Mouse (Mus musculus): ENCODE data around the gene Alg9. TPM values are rescaled to one million over a fixed set of nuclear protein-coding genes. Genes with fewer than 3 reads are reported as not detected.

Alg9 gene
- polyA plus RNA-seq, 1 experiment from 2014 or later, result 60.6 TPM

GRCm38 (mm10) chr9:50767531-50768106 is 7.2 kb upstream of the Alg9 start:
- Histone ChIP-seq H3K27me3 (no peaks in the 10 kb centered on the region), H3K36me3 (0 out of 2 replicates have a peak, but pooled peaks cover 2% of the 10 kb centered on the region), H3K4me1 (replicated peaks) (peaks cover 23% of the 10 kb centered on the region), H3K4me3 (peak overlapping the region; percentile 70), H3K9ac (peak overlapping the region; percentile 66), H3K27ac (replicated peaks) (peak overlapping the region; percentile 93), H3K9me3 (no peaks in the 10 kb centered on the region), H3K4me2 (peak overlapping the region; percentile 93)
- peak; percentile 67; the same call in 1 of the 2 replicates for ATAC-seq (ENCODE audit: low FRiP score, low read depth)
- WGBS, result 7% methylated on average over 17 of the region's 17 CpGs

- peak; percentile 95 for ATAC-seq (ENCODE audit: low FRiP score, low read depth)
- Histone ChIP-seq H3K4me3 (peak within 1 kb of the TSS; percentile 70), H3K27me3 (no peaks in the 10 kb centered on the region), H3K9ac (peak within 1 kb of the TSS; percentile 66), H3K4me1 (replicated peaks) (peaks cover 23% of the 10 kb centered on the region), H3K9me3 (no peaks in the 10 kb centered on the region), H3K36me3 (0 out of 2 replicates have a peak, but pooled peaks cover 2% of the 10 kb centered on the region), H3K4me2 (peak within 1 kb of the TSS; percentile 93), H3K27ac (replicated peaks) (peak within 1 kb of the TSS; percentile 93)
- WGBS, result 4% methylated on average over 58 of the region's 59 CpGs
Observed at GRCm38 (mm10) chr9:50768107-50769002, 6.5 kb upstream of the Alg9 start, which contains the start of gene Fdxacb1. Gene Fdxacb1, plus strand, starts transcription at chr9:50768236.

- H3K9me3 ChIP-seq, result no peaks in the 10 kb centered on the region
- H3K36me3 ChIP-seq, result no peaks in the 10 kb centered on the region
- no peak for ATAC-seq (ENCODE audit: low FRiP score, low read depth)
- H3K4me2 ChIP-seq, result no peak overlapping the region
- 78% methylated on average over 2 of the region's 2 CpGs for WGBS
- no peak overlapping the region for H3K27ac ChIP-seq (replicated peaks)
- no peak overlapping the region for H3K9ac ChIP-seq
- H3K4me3 ChIP-seq, result no peak overlapping the region
- peaks cover 37% of the 10 kb centered on the region for H3K4me1 ChIP-seq (replicated peaks)
- H3K27me3 ChIP-seq, result no peaks in the 10 kb centered on the region
Observed at GRCm38 (mm10) chr9:50770011-50770410, 4.8 kb upstream of the Alg9 start.

- WGBS, result 73% methylated on average over 4 of the region's 4 CpGs
- Histone ChIP-seq H3K4me2 (peak overlapping the region; percentile 80), H3K4me3 (peak overlapping the region; percentile 95), H3K27me3 (no peaks in the 10 kb centered on the region), H3K9me3 (no peaks in the 10 kb centered on the region), H3K36me3 (no peaks in the 10 kb centered on the region), H3K9ac (peak overlapping the region; percentile 98), H3K27ac (replicated peaks) (peak overlapping the region; percentile 95), H3K4me1 (replicated peaks) (peaks cover 39% of the 10 kb centered on the region)
- no peak for ATAC-seq (ENCODE audit: low FRiP score, low read depth)
Observed at GRCm38 (mm10) chr9:50774026-50774462, 775 bp upstream of the Alg9 start.

- peak overlapping the region; percentile 95 for H3K4me3 ChIP-seq
- H3K27ac ChIP-seq (replicated peaks), result peak overlapping the region; percentile 95
- peaks cover 32% of the 10 kb centered on the region for H3K4me1 ChIP-seq (replicated peaks)
- under 1% methylated on average over 30 of the region's 30 CpGs for WGBS
- no peaks in the 10 kb centered on the region for H3K9me3 ChIP-seq
- H3K36me3 ChIP-seq, result peaks cover 15% of the 10 kb centered on the region
- peak; percentile 76 for ATAC-seq (ENCODE audit: low FRiP score, low read depth)
- no peaks in the 10 kb centered on the region for H3K27me3 ChIP-seq
- peak overlapping the region; percentile 80 for H3K4me2 ChIP-seq
- H3K9ac ChIP-seq, result peak overlapping the region; percentile 98
Observed at GRCm38 (mm10) chr9:50775662-50776126, 875 bp downstream of the Alg9 start.

- WGBS, result 66% methylated on average over 11 of the region's 11 CpGs
- H3K27me3 ChIP-seq, result no peaks in the 10 kb centered on the region
Observed at GRCm38 (mm10) chr9:50776162-50776760, 1.4 kb downstream of the Alg9 start.

GRCm38 (mm10) chr9:50782155-50782554 is 7.3 kb downstream of the Alg9 start:
- Histone ChIP-seq H3K9ac (no peak overlapping the region), H3K9me3 (no peaks in the 10 kb centered on the region), H3K4me3 (no peak overlapping the region), H3K36me3 (peaks cover 76% of the 10 kb centered on the region), H3K27me3 (no peaks in the 10 kb centered on the region), H3K4me2 (no peak overlapping the region), H3K27ac (replicated peaks) (no peak overlapping the region), H3K4me1 (replicated peaks) (peaks cover 4% of the 10 kb centered on the region; the same call in 1 of the 2 replicates)
- WGBS, result 71% methylated on average over 2 of the region's 2 CpGs
- ATAC-seq (ENCODE audit: low FRiP score, low read depth), result no peak

More at GRCm38 (mm10) chr9:50776162-50776760, 1.4 kb downstream of the Alg9 start:
- Histone ChIP-seq H3K9me3 (no peaks in the 10 kb centered on the region), H3K36me3 (peaks cover 21% of the 10 kb centered on the region), H3K9ac (peak overlapping the region; percentile 98), H3K4me2 (peak overlapping the region; percentile 80), H3K4me3 (peak overlapping the region; percentile 95), H3K4me1 (replicated peaks) (peaks cover 32% of the 10 kb centered on the region), H3K27ac (replicated peaks) (peak overlapping the region; percentile 95)
- ATAC-seq (ENCODE audit: low FRiP score, low read depth), result no peak

- Histone ChIP-seq H3K4me3 (no peak overlapping the region), H3K27ac (replicated peaks) (no peak overlapping the region), H3K36me3 (peaks cover 42% of the 10 kb centered on the region), H3K9me3 (no peaks in the 10 kb centered on the region), H3K27me3 (no peaks in the 10 kb centered on the region), H3K9ac (no peak overlapping the region), H3K4me1 (replicated peaks) (no peaks in the 10 kb centered on the region), H3K4me2 (no peak overlapping the region)
- WGBS, result 89% methylated on average over 3 of the region's 3 CpGs
- no peak for ATAC-seq (ENCODE audit: low FRiP score, low read depth)
Observed at GRCm38 (mm10) chr9:50795266-50795665, 20.4 kb downstream of the Alg9 start.

GRCm38 (mm10) chr9:50796776-50797175 is 22.0 kb downstream of the Alg9 start:
- 89% methylated on average over 8 of the region's 8 CpGs for WGBS
- H3K36me3 ChIP-seq, result peaks cover 37% of the 10 kb centered on the region

GRCm38 (mm10) chr9:50797641-50798040 is 22.8 kb downstream of the Alg9 start:
- no peak for ATAC-seq (ENCODE audit: low FRiP score, low read depth)

More at GRCm38 (mm10) chr9:50796776-50797175, 22.0 kb downstream of the Alg9 start:
- no peak for ATAC-seq (ENCODE audit: low FRiP score, low read depth)
- no peaks in the 10 kb centered on the region for H3K9me3 ChIP-seq
- H3K4me1 ChIP-seq (replicated peaks), result no peaks in the 10 kb centered on the region
- no peaks in the 10 kb centered on the region for H3K27me3 ChIP-seq
- H3K27ac ChIP-seq (replicated peaks), result no peak overlapping the region
- H3K4me2 ChIP-seq, result no peak overlapping the region
- no peak overlapping the region for H3K9ac ChIP-seq
- H3K4me3 ChIP-seq, result no peak overlapping the region

GRCm38 (mm10) chr9:50798368-50798767 is 23.5 kb downstream of the Alg9 start:
- H3K4me1 ChIP-seq (replicated peaks), result no peaks in the 10 kb centered on the region
- no peak overlapping the region for H3K27ac ChIP-seq (replicated peaks)
- no peak for ATAC-seq (ENCODE audit: low FRiP score, low read depth)
- no peaks in the 10 kb centered on the region for H3K27me3 ChIP-seq
- no peak overlapping the region for H3K4me2 ChIP-seq
- H3K4me3 ChIP-seq, result no peak overlapping the region
- 91% methylated on average over 5 of the region's 5 CpGs for WGBS
- H3K9ac ChIP-seq, result no peak overlapping the region
- H3K36me3 ChIP-seq, result peaks cover 32% of the 10 kb centered on the region
- H3K9me3 ChIP-seq, result no peaks in the 10 kb centered on the region

More at GRCm38 (mm10) chr9:50797641-50798040, 22.8 kb downstream of the Alg9 start:
- H3K27me3 ChIP-seq, result no peaks in the 10 kb centered on the region
- H3K9ac ChIP-seq, result no peak overlapping the region
- peaks cover 31% of the 10 kb centered on the region for H3K36me3 ChIP-seq
- no peaks in the 10 kb centered on the region for H3K9me3 ChIP-seq
- 97% methylated on average over 7 of the region's 7 CpGs for WGBS
- H3K4me3 ChIP-seq, result no peak overlapping the region
- no peak overlapping the region for H3K4me2 ChIP-seq
- no peak overlapping the region for H3K27ac ChIP-seq (replicated peaks)
- H3K4me1 ChIP-seq (replicated peaks), result no peaks in the 10 kb centered on the region

Data from hindbrain, embryonic 15.5 days (tissue).